Mouse (Mus musculus) cerebellum, postnatal 36 days (tissue): ENCODE measurements around the gene Kif17.

Experiments used
- DNase-seq, 2 experiments: peaks; one replicate each; pipeline ENCODE4 v3.0.0; 2021 to 2022; ENCODE audit warnings: mixed read lengths in 2 of 2

Kif17 gene

GRCm38 (mm10) chr4:138250088-138250960 is at the start of gene Kif17, which contains the start of gene Sh2d5:
Gene Kif17, plus strand, starts transcription at chr4:138250435.
Gene Sh2d5, plus strand, starts transcription at chr4:138250403.
- DNase-seq = peak; percentile 94 to 96

GRCm38 (mm10) chr4:138200769-138201168 is 49.5 kb upstream of the Kif17 start:
- DNase-seq = no peak

- no peak for DNase-seq
Measured at GRCm38 (mm10) chr4:138201696-138202095, 48.5 kb upstream of the Kif17 start.

GRCm38 (mm10) chr4:138210116-138210515 is 40.1 kb upstream of the Kif17 start:
- DNase-seq = no peak

GRCm38 (mm10) chr4:138213861-138214260 is 36.4 kb upstream of the Kif17 start:
- DNase-seq = no peak

- DNase-seq = peak in 1 of 2 experiments; percentile 37
Measured at GRCm38 (mm10) chr4:138215671-138216199, 34.5 kb upstream of the Kif17 start.

- DNase-seq = peak; percentile 77 to 84
Measured at GRCm38 (mm10) chr4:138216200-138216890, 33.9 kb upstream of the Kif17 start, which contains the start of gene Hp1bp3. Gene Hp1bp3, plus strand, starts transcription at chr4:138216296.

GRCm38 (mm10) chr4:138216891-138217392 is 33.3 kb upstream of the Kif17 start:
- DNase-seq = peak; percentile 98

GRCm38 (mm10) chr4:138217441-138217840 is 32.8 kb upstream of the Kif17 start:
- DNase-seq = no peak

- DNase-seq = no peak
Measured at GRCm38 (mm10) chr4:138217951-138218685, 32.1 kb upstream of the Kif17 start.

- no peak for DNase-seq
Measured at GRCm38 (mm10) chr4:138219331-138219730, 30.9 kb upstream of the Kif17 start.

GRCm38 (mm10) chr4:138220761-138221160 is 29.5 kb upstream of the Kif17 start:
- no peak for DNase-seq

GRCm38 (mm10) chr4:138221406-138221805 is 28.8 kb upstream of the Kif17 start:
- no peak for DNase-seq

GRCm38 (mm10) chr4:138222396-138222795 is 27.8 kb upstream of the Kif17 start:
- no peak for DNase-seq

- no peak for DNase-seq
Measured at GRCm38 (mm10) chr4:138223623-138224022, 26.6 kb upstream of the Kif17 start.

- DNase-seq = no peak
Measured at GRCm38 (mm10) chr4:138246756-138247665, 3.2 kb upstream of the Kif17 start.

- no peak for DNase-seq
Measured at GRCm38 (mm10) chr4:138251819-138252218, 1.6 kb downstream of the Kif17 start.

- DNase-seq = no peak
Measured at GRCm38 (mm10) chr4:138252231-138252630, 2.0 kb downstream of the Kif17 start.

- no peak for DNase-seq
Measured at GRCm38 (mm10) chr4:138257116-138257687, 7.0 kb downstream of the Kif17 start.

GRCm38 (mm10) chr4:138258663-138259062 is 8.4 kb downstream of the Kif17 start:
- no peak for DNase-seq

- DNase-seq = no peak
Measured at GRCm38 (mm10) chr4:138259482-138259881, 9.2 kb downstream of the Kif17 start.
